Mouse (Mus musculus) spleen, adult 2 months (tissue): Measurements from ENCODE around the gene Ifi206.

ENCODE experiments used
- CTCF ChIP-seq: fragments of 200-500 bp; IDR thresholded peaks from 2 replicates; pipeline ENCODE4 v1.5.1; 2011; ENCODE audit warnings: mild to moderate bottlenecking, inconsistent platforms; ENCODE audit not compliant: insufficient read depth, insufficient read length, insufficient replicate concordance; ENCODE audit errors: extremely low read depth
- POLR2A ChIP-seq: fragments of 200-500 bp; IDR thresholded peaks from 2 replicates; pipeline ENCODE4 v1.6.1; 2011; ENCODE audit warnings: low read depth, low read length, inconsistent platforms

GRCm38 (mm10) chr1:173451665-173452064 is 39.2 kb downstream of the Ifi206 start:
- no peak for TF ChIP-seq CTCF
- no peak for TF ChIP-seq POLR2A
